Mouse (Mus musculus) CH12.LX (cell line): Measurements from ENCODE around the gene Mrpl40.

ENCODE experiments used
- CTCF ChIP-seq, 2 experiments: IDR thresholded peaks in 1 of 2; conservative IDR thresholded peaks in 1 of 2; 2 replicates each; pipeline ENCODE4 v1.5.1; 2011 to 2012; ENCODE audit warnings: low read depth in 2 of 2, low read length in 2 of 2, improper control_type of control experiment in 1 of 2, inconsistent platforms in 1 of 2, mild to moderate bottlenecking in 1 of 2, moderate library complexity in 1 of 2
- ELF1 ChIP-seq: IDR thresholded peaks from 2 replicates; pipeline ENCODE4 v1.6.1; 2014; ENCODE audit warnings: low read depth, mild to moderate bottlenecking, inconsistent platforms, low read length, improper control_type of control experiment
- GABPA ChIP-seq: IDR thresholded peaks from 2 replicates; pipeline ENCODE4 v1.6.1; 2012; ENCODE audit warnings: low read depth, low read length, improper control_type of control experiment, inconsistent platforms; ENCODE audit not compliant: insufficient replicate concordance
- MAZ ChIP-seq: IDR thresholded peaks from 2 replicates; pipeline ENCODE4 v1.6.1; 2012; ENCODE audit warnings: low read depth, mild to moderate bottlenecking, inconsistent platforms, low read length, improper control_type of control experiment, moderate library complexity
- POLR2A ChIP-seq: IDR thresholded peaks from 2 replicates; pipeline ENCODE4 v1.6.1; 2011; ENCODE audit warnings: low read depth, mild to moderate bottlenecking, improper control_type of control experiment, low read length
- RAD21 ChIP-seq: IDR thresholded peaks from 2 replicates; pipeline ENCODE4 v1.6.1; 2011; ENCODE audit warnings: low read depth, mild to moderate bottlenecking, low read length, improper control_type of control experiment, moderate library complexity
- SMC3 ChIP-seq: IDR thresholded peaks from 2 replicates; pipeline ENCODE4 v1.6.1; 2011; ENCODE audit warnings: low read depth, low read length, improper control_type of control experiment

GRCm38 (mm10) chr16:18836468-18837208 lies 40.0 kb downstream of the Mrpl40 start, which contains the start of the genes 2510002D24Rik and Gm28539:
- TF ChIP-seq MAZ, result no peak
- TF ChIP-seq CTCF (conservative IDR thresholded peaks at IDR 0.05 in 1 of 2, IDR thresholded peaks at IDR 0.05 in 1 of 2; ENCODE audit: low read depth in 2 of 2, low read length in 2 of 2), result no peak
- no peak for TF ChIP-seq SMC3
- TF ChIP-seq GABPA, result no peak
- TF ChIP-seq POLR2A, result peak; percentile 96
- TF ChIP-seq RAD21, result no peak
- TF ChIP-seq ELF1, result peak; percentile 72
